Mouse (Mus musculus) hindbrain, embryonic 14.5 days (tissue): ENCODE data around the gene Sacs. TPM values are rescaled to one million over a fixed set of nuclear protein-coding genes. Genes with fewer than 3 reads are reported as not detected.

ENCODE experiments used
- ATAC-seq: fragments of 200-750 bp; cut with Nextera tagmentation; 2 replicates; pipeline ENCODE4 v1.8.0; 2017; ENCODE audit warnings: moderate number of reproducible peaks, mild to moderate bottlenecking, moderate TSS enrichment, moderate library complexity; ENCODE audit not compliant: low FRiP score
- DNase-seq: peaks from one replicate; pipeline ENCODE4 v3.0.0-alpha.2; 2015; ENCODE audit warnings: low spot score
- H3K27ac ChIP-seq: fragments of 300-500 bp; sonication (generic); 2 replicates; pipeline ENCODE4 v1.5.1; 2014; ENCODE audit warnings: mild to moderate bottlenecking, moderate library complexity
- H3K27me3 ChIP-seq: fragments of 300-500 bp; sonication (generic); 2 replicates; pipeline ENCODE4 v1.6.1; 2014; ENCODE audit warnings: mild to moderate bottlenecking, low read length, mixed read lengths; ENCODE audit not compliant: control insufficient read depth, insufficient read depth
- H3K36me3 ChIP-seq: fragments of 300-500 bp; sonication (generic); replicated peaks from 2 replicates; pipeline ENCODE4 v1.6.1; 2014; ENCODE audit not compliant: control insufficient read depth, insufficient read depth
- H3K4me1 ChIP-seq: fragments of 300-500 bp; sonication (generic); replicated peaks from 2 replicates; pipeline ENCODE4 v1.6.1; 2014; ENCODE audit warnings: antibody characterized with exemption, low read length, mixed read lengths; ENCODE audit not compliant: control insufficient read depth, insufficient read depth
- H3K4me2 ChIP-seq: fragments of 300-500 bp; sonication (generic); replicated peaks from 2 replicates; pipeline ENCODE4 v1.6.1; 2014; ENCODE audit warnings: mild to moderate bottlenecking, moderate library complexity
- H3K4me3 ChIP-seq: fragments of 300-500 bp; sonication (generic); replicated peaks from 2 replicates; pipeline ENCODE4 v1.5.1; 2014; ENCODE audit warnings: mild to moderate bottlenecking, low read length
- H3K9ac ChIP-seq: fragments of 300-500 bp; sonication (generic); 2 replicates; pipeline ENCODE4 v1.6.1; 2014
- H3K9me3 ChIP-seq: fragments of 300-500 bp; sonication (generic); 2 replicates; pipeline ENCODE4 v1.6.1; 2016; ENCODE audit warnings: low read length; ENCODE audit not compliant: control insufficient read depth
- WGBS: fragments of 180-500 bp; shearing (Covaris S2); extraction: QIAGEN DNeasy Blood & Tissue Kit; methylation state at CpG from one replicate; pipeline ENCODE4 v1.1.7; 2014; 5-methylcytosine and 5-hydroxymethylcytosine counted together
- polyA plus RNA-seq: library from polyadenylated mRNA; unstranded; fragments of >200 nt; fragmentation: Nextera tagmentation; extraction: Ambion mirVana; gene quantifications from 2 replicates; pipeline ENCODE4 v1.2.1, GENCODE M21; 2014

The Sacs gene
- polyA plus RNA-seq, 1 experiment from 2014 or later = 12.6 TPM

DNA sequence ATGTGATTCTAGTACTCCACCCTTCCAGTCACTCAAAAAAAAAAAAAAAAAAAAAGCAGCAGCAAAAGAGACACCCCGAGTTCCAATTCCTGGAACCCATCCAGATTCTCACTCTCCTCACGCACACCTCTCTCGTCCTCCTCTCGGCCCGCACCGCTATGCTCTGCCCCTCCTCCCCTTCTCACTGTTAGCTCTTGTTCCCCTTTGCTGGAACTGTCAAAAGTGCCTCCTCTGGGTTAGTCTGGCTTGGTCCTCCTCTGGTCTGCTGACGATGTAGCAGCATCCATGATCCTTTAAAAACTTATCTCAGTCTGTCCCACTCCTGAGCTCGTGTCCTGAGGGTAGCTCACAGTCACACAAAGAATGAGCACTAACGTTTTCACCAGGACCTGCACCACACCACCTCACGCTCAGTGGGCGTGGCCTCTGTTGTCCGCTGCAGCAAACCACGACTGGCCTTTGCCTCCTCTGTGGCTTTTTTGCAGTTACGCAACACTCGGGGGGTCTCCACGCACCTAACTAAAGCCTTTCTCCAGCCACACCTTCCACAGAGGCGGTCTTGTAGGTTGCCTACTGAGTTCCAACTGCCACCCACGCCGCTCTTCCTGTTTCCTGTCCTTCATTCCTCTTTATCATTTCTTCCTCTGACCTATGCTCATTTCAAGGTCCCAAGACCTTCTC, 150.5 kb downstream of the Sacs start:
- DNase-seq (no peak), ATAC-seq (no peak)
- Histone ChIP-seq H3K4me1 (no peaks in the 10 kb centered on the region), H3K36me3 (no peaks in the 10 kb centered on the region), H3K9me3 (no peaks in the 10 kb centered on the region), H3K4me2 (no peak overlapping the region), H3K27me3 (no peaks in the 10 kb centered on the region), H3K4me3 (no peak overlapping the region), H3K27ac (no peak overlapping the region), H3K9ac (no peak overlapping the region)
- WGBS = 73% methylated on average over 19 of the region's 19 CpGs

Other genes with a start within 250 kb of the Sacs start
- gene Tnfrsf19, start 92.0 kb upstream of the Sacs start, polyA plus RNA-seq = 39.5 and 41.3 TPM in 2 replicates
- 0.23 and 0.33 TPM in 2 replicates for gene Sgcg, start 120.0 kb downstream of the Sacs start, polyA plus RNA-seq
- 0.25 and 0.82 TPM in 2 replicates for gene Arl11, start 171.3 kb downstream of the Sacs start, polyA plus RNA-seq
- gene Ebpl, start 222.0 kb downstream of the Sacs start, polyA plus RNA-seq = 10.5 and 10.6 TPM in 2 replicates